Mouse (Mus musculus) layer of hippocampus, adult 2 months (tissue): ENCODE data around the gene Zfp688. TPM values are rescaled to one million over a fixed set of nuclear protein-coding genes. Genes with fewer than 3 reads are reported as not detected.
"Not testable (repeated sequence)": the region's sequence is repeated elsewhere in the genome, so short reads cannot be mapped to it uniquely, and the experiment has no call there.

Experiments used
- DNase-seq, 2 experiments: peaks; one replicate each; pipeline ENCODE4 v3.0.0; 2022; ENCODE audit warnings: low spot score in 2 of 2
- H3K27ac ChIP-seq: fragments of 200-600 bp; 2 replicates; pipeline ENCODE4 v1.8.1; 2022
- H3K4me3 ChIP-seq: fragments of 200-600 bp; 2 replicates; pipeline ENCODE4 v1.8.1; 2022; ENCODE audit warnings: mild to moderate bottlenecking
- CTCF ChIP-seq: fragments of 200-600 bp; conservative IDR thresholded peaks from 2 replicates; pipeline ENCODE4 v1.8.1; 2022; ENCODE audit warnings: antibody characterized with exemption, mild to moderate bottlenecking, moderate library complexity
- long read RNA-seq, 2 experiments: library from polyadenylated mRNA; stranded (forward); transcript quantifications; one replicate each; pipeline ENCODE4 v2.0.0; 2021; ENCODE audit warnings: borderline mapping rate in 2 of 2
- total RNA-seq, 2 experiments: library from RNA; stranded (reverse); gene quantifications; 2 replicates each; pipeline ENCODE4 v1.2.3; 2021

Gene Zfp688
- 10 to 100 TPM; 12.2 to 17.3 TPM for total RNA-seq
- long read RNA-seq, experiment 1, partial matches to known transcripts = 0 of 5 reads
- long read RNA-seq, experiment 1, other reads (novel, unspliced or antisense) = 5 of 5 reads
- long read RNA-seq, experiment 2, partial matches to known transcripts = 0 of 18 reads
- long read RNA-seq, experiment 2, other reads (novel, unspliced or antisense) = 12 of 18 reads

GRCm38 (mm10) chr7:127421388-127422191 lies at the start of gene Zfp688:
TSS of gene Zfp688 (minus strand) at chr7:127422068.
- peak; percentile 91 to 94 for DNase-seq
- TF ChIP-seq CTCF = peak; percentile 48
- peak within 1 kb of the TSS; percentile 95 for H3K27ac ChIP-seq

GRCm38 (mm10) chr7:127471646-127472010 lies 49.8 kb upstream of the Zfp688 start:
- TF ChIP-seq CTCF = peak; percentile 33
- no peak for DNase-seq

More at GRCm38 (mm10) chr7:127421388-127422191, at the start of gene Zfp688:
- H3K4me3 ChIP-seq = peak within 1 kb of the TSS; percentile 62

GRCm38 (mm10) chr7:127470743-127471645 lies 49.1 kb upstream of the Zfp688 start:
- peak; percentile 88 to 97 for DNase-seq
- TF ChIP-seq CTCF = no peak
- peak overlapping the region; percentile 99 for H3K27ac ChIP-seq
- H3K4me3 ChIP-seq = peak overlapping the region; percentile 87

More at GRCm38 (mm10) chr7:127471646-127472010, 49.8 kb upstream of the Zfp688 start:
- peak overlapping the region; percentile 87 for H3K4me3 ChIP-seq
- H3K27ac ChIP-seq = peak overlapping the region; percentile 99

DNA sequence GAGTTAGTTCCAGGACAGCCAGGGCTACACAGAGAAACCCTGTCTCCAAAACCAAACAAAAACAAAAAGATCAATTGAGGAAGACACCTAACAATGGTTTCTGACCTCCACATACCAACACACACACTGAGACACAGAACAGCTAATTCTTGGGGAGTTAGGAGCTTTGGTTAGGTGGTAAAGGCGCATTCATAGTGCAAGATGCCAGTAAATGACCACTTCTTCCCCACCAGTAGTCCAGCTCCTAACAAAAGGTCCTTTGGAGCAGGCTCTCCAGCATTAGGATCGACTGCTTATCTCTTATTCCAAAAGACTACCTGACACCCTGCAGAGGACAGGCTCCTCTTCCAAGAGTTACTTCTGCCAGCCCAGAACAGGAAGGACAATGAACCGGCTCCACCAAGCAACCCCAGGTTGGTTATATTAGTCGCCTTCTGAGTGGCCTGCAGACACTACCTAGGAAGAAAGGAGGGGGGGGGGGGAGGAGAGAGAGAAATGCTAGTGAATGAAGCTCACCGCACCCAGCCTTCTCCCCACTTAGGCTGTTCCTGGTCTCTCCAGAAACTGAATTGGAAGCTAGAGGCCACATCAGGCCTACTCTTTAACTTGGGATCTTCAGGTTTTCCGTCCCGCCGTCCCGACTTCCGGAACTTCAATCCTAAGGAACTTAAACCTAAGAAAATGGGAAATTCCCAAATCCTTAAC lies 48.3 kb upstream of the Zfp688 start:
- DNase-seq = peak in 1 of 2 experiments; percentile 15

GRCm38 (mm10) chr7:127466606-127467005 lies 44.7 kb upstream of the Zfp688 start:
- Histone ChIP-seq H3K27ac (no peak overlapping the region), H3K4me3 (no peak overlapping the region)
- DNase-seq = no peak
- no peak for TF ChIP-seq CTCF

More for the DNA sequence above, 48.3 kb upstream of the Zfp688 start:
- H3K27ac ChIP-seq = peak overlapping the region; percentile 99
- H3K4me3 ChIP-seq = peak overlapping the region; percentile 87
- TF ChIP-seq CTCF = no peak

- not testable (repeated sequence) for H3K27ac ChIP-seq, DNase-seq, H3K4me3 ChIP-seq
Observed at GRCm38 (mm10) chr7:127465670-127466069, 43.8 kb upstream of the Zfp688 start.

DNA sequence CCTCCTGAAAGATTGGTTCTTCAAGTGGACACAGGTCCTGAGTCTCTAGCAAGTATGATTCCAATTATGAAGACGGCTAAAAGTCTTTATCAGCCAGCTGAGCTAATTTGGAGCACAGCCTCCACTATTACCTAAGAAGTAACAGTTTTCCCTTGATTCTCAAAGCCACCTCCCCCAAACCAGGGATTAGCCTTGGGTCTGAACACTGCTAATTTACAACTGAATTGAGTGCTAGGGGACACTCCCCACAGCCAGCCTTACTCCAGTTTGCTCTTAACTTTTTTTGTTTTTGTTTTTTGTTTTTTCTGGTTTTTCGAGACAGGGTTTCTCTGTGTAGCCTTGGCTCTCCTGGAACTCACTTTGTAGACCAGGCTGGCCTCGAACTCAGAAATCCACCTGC lies 43.3 kb upstream of the Zfp688 start:
- TF ChIP-seq CTCF = no peak
- Histone ChIP-seq H3K4me3 (no peak overlapping the region), H3K27ac (no peak overlapping the region)
- no peak for DNase-seq

DNA sequence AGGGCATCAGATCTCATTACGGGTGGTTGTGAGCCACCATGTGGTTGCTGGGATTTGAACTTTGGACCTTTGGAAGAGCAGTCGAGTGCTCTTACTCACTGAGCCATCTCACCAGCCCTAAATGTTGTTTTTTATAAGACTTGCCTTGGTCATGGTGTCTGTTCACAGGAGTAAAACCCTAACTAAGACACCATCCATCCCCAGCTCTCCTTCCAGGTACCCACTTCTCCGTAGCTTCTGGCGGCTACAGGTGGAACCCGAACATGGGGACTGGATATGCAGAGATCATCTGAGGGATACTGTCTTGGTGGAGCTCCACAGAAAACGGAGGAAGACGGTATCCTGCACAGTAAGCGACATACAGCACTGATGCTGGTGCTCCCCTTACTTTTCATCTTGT lies 37.4 kb upstream of the Zfp688 start, which contains the start of gene Prr14:
Prr14 (plus strand) TSS at position 301 of the 400 bp plus-strand sequence.
- H3K4me3 ChIP-seq = not testable (repeated sequence)

DNA sequence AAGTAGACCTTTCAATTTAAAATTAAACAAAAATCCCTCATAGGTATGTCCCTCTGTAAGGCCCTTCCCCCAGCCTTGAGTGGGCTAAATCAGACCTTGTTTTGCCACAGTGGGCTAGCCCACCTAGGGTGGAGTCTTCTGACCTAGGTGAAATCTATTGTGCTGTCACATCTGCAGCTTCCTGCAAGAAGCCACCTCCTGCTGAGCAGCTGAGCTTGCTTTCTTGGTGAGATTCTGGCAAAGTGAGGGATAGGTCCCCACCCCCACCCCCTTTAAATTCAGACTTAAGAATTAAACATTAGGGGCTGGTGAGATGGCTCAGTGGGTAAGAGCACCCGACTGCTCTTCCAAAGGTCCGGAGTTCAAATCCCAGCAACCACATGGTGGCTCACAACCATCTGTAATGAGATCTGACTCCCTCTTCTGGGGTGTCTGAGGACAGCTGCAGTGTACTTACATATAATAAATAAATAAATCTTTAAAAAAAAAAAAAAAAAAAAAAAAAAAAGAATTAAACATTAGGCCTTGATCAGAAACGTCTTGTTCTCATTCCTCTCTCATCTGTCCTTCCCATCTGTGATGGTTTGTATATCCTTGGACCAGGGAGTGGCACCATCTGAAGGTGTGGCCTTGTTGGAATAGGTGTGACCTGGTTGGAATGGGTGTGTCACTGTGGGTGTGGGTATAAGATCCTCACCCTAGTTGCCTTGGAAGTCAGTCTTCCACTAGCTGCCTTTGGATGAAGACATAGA lies 36.7 kb upstream of the Zfp688 start:
- not testable (repeated sequence) for H3K4me3 ChIP-seq, DNase-seq

More for the DNA sequence above, 37.4 kb upstream of the Zfp688 start, which contains the start of gene Prr14:
- not testable (repeated sequence) for DNase-seq, H3K27ac ChIP-seq

GRCm38 (mm10) chr7:127454905-127455304 lies 33.0 kb upstream of the Zfp688 start:
- Histone ChIP-seq H3K27ac (no peak overlapping the region), H3K4me3 (no peak overlapping the region)
- DNase-seq = no peak
- TF ChIP-seq CTCF = no peak

More for the DNA sequence above, 36.7 kb upstream of the Zfp688 start:
- H3K27ac ChIP-seq = not testable (repeated sequence)

GRCm38 (mm10) chr7:127453056-127453455 lies 31.2 kb upstream of the Zfp688 start:
- DNase-seq = no peak
- TF ChIP-seq CTCF = no peak
- Histone ChIP-seq H3K27ac (no peak overlapping the region), H3K4me3 (no peak overlapping the region)

DNA sequence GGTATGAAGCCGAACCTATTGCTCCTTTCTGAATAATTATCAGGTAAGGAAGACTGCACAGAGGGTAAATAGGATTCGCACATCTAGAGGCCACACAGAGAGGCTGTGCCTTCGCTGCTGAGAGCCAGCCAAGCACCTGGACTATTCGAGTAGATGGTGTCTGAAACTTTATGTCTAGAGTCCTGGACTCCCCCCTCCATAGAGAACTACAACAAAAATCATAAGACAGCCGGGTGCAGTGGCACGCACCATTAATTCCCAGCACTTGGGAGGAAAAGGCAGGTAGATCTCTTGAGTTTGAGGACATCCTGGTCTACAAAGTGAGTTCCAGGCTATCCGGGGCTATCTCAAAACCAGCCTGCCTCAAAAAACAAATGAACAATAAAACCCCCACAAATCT lies 28.1 kb upstream of the Zfp688 start:
- no peak for DNase-seq
- no peak overlapping the region for H3K27ac ChIP-seq
- peak overlapping the region; percentile 98 for H3K4me3 ChIP-seq
- no peak for TF ChIP-seq CTCF
